8 mouse cellular contexts compared by ENCODE assay signal in genomic region chr14:121037276-121037675, GRCm38 (mm10). TPM values are rescaled to one million over a fixed set of nuclear protein-coding genes. Genes with fewer than 3 reads are reported as not detected.
DNase-seq lines count a peak whose midpoint lies in the region; ATAC-seq and TF ChIP-seq lines count a peak whose summit lies in the region.

No protein-coding gene starts in this region.

- peak overlapping the region; percentile 84 for H3K4me2 ChIP-seq in hindbrain, embryonic 12.5 days (replicated peaks)
- H3K4me2 ChIP-seq in midbrain, embryonic 12.5 days (replicated peaks) = peak overlapping the region; percentile 91

- TF ChIP-seq POLR2A in heart, adult 2 months (IDR thresholded peaks at IDR 0.05; ENCODE audit: insufficient read depth, low read depth, low read length) = no peak

- H3K27me3 ChIP-seq in heart, adult 2 months (ENCODE audit: control insufficient read depth, insufficient read depth, low read length) = no peaks in the 10 kb centered on the region
- peaks cover 17% of the 10 kb centered on the region for H3K27me3 ChIP-seq in hindbrain, embryonic 12.5 days
- peaks cover 29% of the 10 kb centered on the region for H3K27me3 ChIP-seq in midbrain, embryonic 12.5 days

- ATAC-seq in hindbrain, embryonic 12.5 days (ENCODE audit: low FRiP score) = no peak
- ATAC-seq in midbrain, embryonic 12.5 days (ENCODE audit: low FRiP score, low read depth) = no peak

- peak overlapping the region; percentile 89 for H3K27ac ChIP-seq in heart, adult 2 months
- H3K27ac ChIP-seq in brown adipose tissue, adult 24 weeks (replicated peaks; ENCODE audit: low read depth, low read length) = no peak overlapping the region
- H3K27ac ChIP-seq in hindbrain, embryonic 12.5 days = peak overlapping the region; percentile 84; the same call in 1 of the 2 replicates
- H3K27ac ChIP-seq in midbrain, embryonic 12.5 days (replicated peaks) = peak overlapping the region; percentile 86; the same call in 1 of the 2 replicates

- no peak overlapping the region; the same call in 1 of the 2 replicates for H3K4me3 ChIP-seq in heart, adult 2 months
- peak overlapping the region; percentile 94 for H3K4me3 ChIP-seq in brown adipose tissue, adult 24 weeks (ENCODE audit: insufficient read depth, low read depth, low read length)
- peak overlapping the region; percentile 76 for H3K4me3 ChIP-seq in hindbrain, embryonic 12.5 days
- H3K4me3 ChIP-seq in midbrain, embryonic 12.5 days = peak overlapping the region; percentile 96

- no peak for DNase-seq in heart, adult 2 months
- no peak for DNase-seq in heart, postnatal 25 days (ENCODE audit: low spot score)
- DNase-seq in ovary, postnatal 10 days (ENCODE audit: low spot score) = no peak
- no peak for DNase-seq in thymus, postnatal 14 days
- no peak for DNase-seq in T-cell, adult 2 months (ENCODE audit: low spot score)

- TF ChIP-seq CTCF in heart, adult 2 months (IDR thresholded peaks at IDR 0.05) = no peak

- no peaks in the 10 kb centered on the region for H3K9me3 ChIP-seq in hindbrain, embryonic 12.5 days (replicated peaks)
- H3K9me3 ChIP-seq in midbrain, embryonic 12.5 days = no peaks in the 10 kb centered on the region

- intact Hi-C loops in heart, adult 2 months (cut with DNase I) = loop anchor here (5.0 kb wide), 2 partner anchors 70 to 205 kb away; no protein-coding TSS in a partner anchor
- intact Hi-C loops in heart, postnatal 25 days (cut with DNase I) = loop anchor here (5.0 to 10.0 kb wide), 5 partner anchors 75 to 418 kb away; partner anchors contain the start of gene Ipo5

- H3K4me1 ChIP-seq in heart, adult 2 months (ENCODE audit: control insufficient read depth, insufficient read depth, low read length) = peaks cover 3% of the 10 kb centered on the region; the same call in 1 of the 2 replicates
- no peaks in the 10 kb centered on the region; the same call in 1 of the 2 replicates for H3K4me1 ChIP-seq in brown adipose tissue, adult 24 weeks (ENCODE audit: control insufficient read depth, insufficient read depth, insufficient read length, low read length)
- peaks cover 30% of the 10 kb centered on the region for H3K4me1 ChIP-seq in hindbrain, embryonic 12.5 days
- H3K4me1 ChIP-seq in midbrain, embryonic 12.5 days = peaks cover 29% of the 10 kb centered on the region

- TF ChIP-seq EP300 in heart, adult 2 months (IDR thresholded peaks at IDR 0.05; ENCODE audit: insufficient read depth, low read depth, low read length) = no peak

- H3K79me2 ChIP-seq in heart, adult 2 months (replicated peaks; ENCODE audit: control insufficient read depth, insufficient read depth, low read length) = no peaks in the 10 kb centered on the region

- 22% methylated on average over 7 of the region's 7 CpGs for WGBS in heart, adult 2 months
- WGBS in hindbrain, embryonic 12.5 days = 50% methylated on average over 7 of the region's 7 CpGs
- WGBS in midbrain, embryonic 12.5 days = 57% methylated on average over 7 of the region's 7 CpGs

- no peaks in the 10 kb centered on the region for H3K36me3 ChIP-seq in heart, adult 2 months (ENCODE audit: control insufficient read depth, insufficient read depth, low read length)
- H3K36me3 ChIP-seq in hindbrain, embryonic 12.5 days = no peaks in the 10 kb centered on the region
- no peaks in the 10 kb centered on the region for H3K36me3 ChIP-seq in midbrain, embryonic 12.5 days

- H3K9ac ChIP-seq in heart, adult 2 months (ENCODE audit: low read depth, low read length) = no peak overlapping the region
- H3K9ac ChIP-seq in hindbrain, embryonic 12.5 days = peak overlapping the region; percentile 94
- no peak overlapping the region for H3K9ac ChIP-seq in midbrain, embryonic 12.5 days (replicated peaks)

RNA-seq across cellular contexts. Expression of gene Farp1, which starts 2.3 kb away (rescaled TPM):
- 10 to 100 TPM; 10.9 to 11.1 TPM for total RNA-seq in heart, adult 2 months (2021)
- polyA plus RNA-seq in heart, adult 2 months (2012; rRNA removed) = 6.4 and 7.3 TPM in 2 replicates
- 10 to 100 TPM; 10.7 to 12.0 TPM for total RNA-seq in heart, postnatal 25 days (2021)
- polyA plus RNA-seq in brown adipose tissue, adult 24 weeks (2012; ENCODE audit: insufficient read depth, insufficient read length, missing spikeins) = 11.6 and 17.9 TPM in 2 replicates
- polyA plus RNA-seq in hindbrain, embryonic 12.5 days (2016; fragmentation: Nextera tagmentation; extraction: Ambion mirVana) = 43.9 and 46.0 TPM in 2 replicates
- 26.5 and 27.2 TPM in 2 replicates for polyA plus RNA-seq in midbrain, embryonic 12.5 days (2016; fragmentation: Nextera tagmentation; extraction: Ambion mirVana)
